Mouse (Mus musculus) forebrain, embryonic 11.5 days (tissue): ENCODE data around the gene Rmnd5a. TPM values are rescaled to one million over a fixed set of nuclear protein-coding genes. Genes with fewer than 3 reads are reported as not detected.
"Not testable (repeated sequence)": the region's sequence is repeated elsewhere in the genome, so short reads cannot be mapped to it uniquely, and the experiment has no call there.

Source experiments
- ATAC-seq: fragments of 200-750 bp; cut with Nextera tagmentation; replicated peaks from 2 replicates; pipeline ENCODE4 v1.8.0; 2017; ENCODE audit warnings: moderate TSS enrichment; ENCODE audit not compliant: low FRiP score
- DNase-seq: peaks from one replicate; pipeline ENCODE4 v3.0.0-alpha.2; 2017; ENCODE audit warnings: low spot score
- H3K27ac ChIP-seq: fragments of 300-500 bp; sonication (generic); 2 replicates; pipeline ENCODE4 v1.5.1; 2014; ENCODE audit warnings: low read depth, low read length
- H3K27me3 ChIP-seq: fragments of 300-500 bp; sonication (generic); 2 replicates; pipeline ENCODE4 v1.6.1; 2014; ENCODE audit warnings: mild to moderate bottlenecking, low read length, mixed read lengths; ENCODE audit not compliant: control insufficient read depth, insufficient read depth
- H3K36me3 ChIP-seq: fragments of 300-500 bp; sonication (generic); 2 replicates; pipeline ENCODE4 v1.6.1; 2014; ENCODE audit warnings: mild to moderate bottlenecking, low read length, moderate library complexity, mixed read lengths; ENCODE audit not compliant: control insufficient read depth, insufficient read depth
- H3K4me1 ChIP-seq: fragments of 300-500 bp; sonication (generic); replicated peaks from 2 replicates; pipeline ENCODE4 v1.6.1; 2014; ENCODE audit warnings: low read length, mixed read lengths; ENCODE audit not compliant: control insufficient read depth, insufficient read depth
- H3K4me2 ChIP-seq: fragments of 300-500 bp; sonication (generic); 2 replicates; pipeline ENCODE4 v1.6.1; 2014; ENCODE audit warnings: low read depth, mild to moderate bottlenecking, low read length, moderate library complexity, mixed read lengths; ENCODE audit not compliant: severe bottlenecking
- H3K4me3 ChIP-seq: fragments of 300-500 bp; sonication (generic); 2 replicates; pipeline ENCODE4 v1.5.1; 2014; ENCODE audit warnings: low read depth, low read length
- H3K9ac ChIP-seq: fragments of 300-500 bp; sonication (generic); 2 replicates; pipeline ENCODE4 v1.6.1; 2014; ENCODE audit warnings: low read length
- H3K9me3 ChIP-seq: fragments of 300-500 bp; sonication (generic); 2 replicates; pipeline ENCODE4 v1.6.1; 2016; ENCODE audit warnings: low read length, mixed read lengths; ENCODE audit not compliant: control insufficient read depth
- WGBS: fragments of 180-500 bp; shearing (Covaris S2); extraction: QIAGEN DNeasy Blood & Tissue Kit; methylation state at CpG from one replicate; pipeline ENCODE4 v1.1.7; 2014; 5-methylcytosine and 5-hydroxymethylcytosine counted together
- polyA plus RNA-seq: library from polyadenylated mRNA; unstranded; fragments of >200 nt; fragmentation: Nextera tagmentation; extraction: Ambion mirVana; gene quantifications from 2 replicates; pipeline ENCODE4 v1.2.1, GENCODE M21; 2014

Rmnd5a gene
- polyA plus RNA-seq, 1 experiment from 2014 or later, result 8.8 TPM

GRCm38 (mm10) chr6:71478816-71479568 lies 38.6 kb upstream of the Rmnd5a start:
- H3K4me2 ChIP-seq, DNase-seq, ATAC-seq, H3K4me3 ChIP-seq, H3K27me3 ChIP-seq, H3K36me3 ChIP-seq, H3K9me3 ChIP-seq, H3K27ac ChIP-seq, H3K9ac ChIP-seq, H3K4me1 ChIP-seq: not testable (repeated sequence)
- WGBS, result 95% methylated on average over 10 of the region's 10 CpGs

DNA sequence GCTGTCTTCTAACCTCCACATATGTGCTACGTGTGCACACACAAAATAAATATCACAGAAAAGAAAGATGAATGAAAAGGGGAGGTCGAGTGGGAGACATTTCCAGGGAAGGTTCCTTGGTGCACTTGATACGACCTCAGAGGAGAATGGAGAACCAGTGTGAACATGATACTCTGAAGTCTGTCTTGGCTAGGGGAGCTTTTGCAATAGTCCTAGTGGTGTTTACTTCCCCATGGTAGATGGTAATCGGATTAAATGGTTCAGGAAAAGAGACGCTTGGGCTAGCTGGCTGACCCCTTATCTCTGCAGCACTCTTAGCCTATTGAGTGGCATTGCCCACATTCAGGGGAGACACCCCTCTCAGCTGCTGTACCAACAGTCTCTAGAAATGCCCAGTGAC lies 36.3 kb upstream of the Rmnd5a start:
- Histone ChIP-seq H3K27ac (no peak overlapping the region), H3K4me3 (no peak overlapping the region), H3K4me1 (no peaks in the 10 kb centered on the region), H3K9me3 (no peaks in the 10 kb centered on the region), H3K27me3 (no peaks in the 10 kb centered on the region), H3K4me2 (no peak overlapping the region), H3K9ac (no peak overlapping the region), H3K36me3 (no peaks in the 10 kb centered on the region)
- 75% methylated on average over 5 of the region's 5 CpGs for WGBS
- DNase-seq (no peak), ATAC-seq (no peak)

DNA sequence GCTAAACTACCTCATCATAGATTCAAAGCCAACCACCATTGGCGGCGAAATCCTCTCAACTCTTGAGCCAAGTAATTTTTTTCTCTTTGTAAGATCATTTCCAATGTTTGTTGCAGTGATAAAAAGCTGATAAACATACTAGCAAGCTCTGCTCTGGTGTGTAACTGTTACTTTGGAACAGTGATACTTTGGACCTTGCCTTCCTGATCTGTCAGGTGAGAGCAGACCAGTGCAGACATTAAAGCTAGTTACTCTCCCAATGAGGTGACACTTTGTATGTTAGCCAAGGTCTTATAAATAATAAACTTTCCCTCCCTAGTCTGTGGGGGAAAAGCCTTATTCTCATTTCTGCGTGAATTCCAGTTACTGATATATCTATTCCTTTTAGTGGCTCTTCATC lies 35.2 kb upstream of the Rmnd5a start:
- 91% methylated on average over 3 of the region's 3 CpGs for WGBS
- no peak for ATAC-seq

GRCm38 (mm10) chr6:71472786-71473185 lies 32.3 kb upstream of the Rmnd5a start:
- Histone ChIP-seq H3K9me3 (no peaks in the 10 kb centered on the region), H3K36me3 (no peaks in the 10 kb centered on the region), H3K4me3 (no peak overlapping the region), H3K27me3 (no peaks in the 10 kb centered on the region), H3K4me2 (no peak overlapping the region), H3K9ac (no peak overlapping the region), H3K4me1 (no peaks in the 10 kb centered on the region), H3K27ac (no peak overlapping the region)
- 82% methylated on average over 1 of the region's 1 CpGs for WGBS
- ATAC-seq (no peak), DNase-seq (no peak)

More for the DNA sequence above, 35.2 kb upstream of the Rmnd5a start:
- no peak overlapping the region for H3K4me3 ChIP-seq
- no peak overlapping the region for H3K27ac ChIP-seq
- DNase-seq, result no peak
- H3K9me3 ChIP-seq, result no peaks in the 10 kb centered on the region
- H3K9ac ChIP-seq, result no peak overlapping the region
- no peaks in the 10 kb centered on the region for H3K4me1 ChIP-seq
- no peaks in the 10 kb centered on the region for H3K27me3 ChIP-seq
- no peak overlapping the region for H3K4me2 ChIP-seq
- H3K36me3 ChIP-seq, result no peaks in the 10 kb centered on the region

DNA sequence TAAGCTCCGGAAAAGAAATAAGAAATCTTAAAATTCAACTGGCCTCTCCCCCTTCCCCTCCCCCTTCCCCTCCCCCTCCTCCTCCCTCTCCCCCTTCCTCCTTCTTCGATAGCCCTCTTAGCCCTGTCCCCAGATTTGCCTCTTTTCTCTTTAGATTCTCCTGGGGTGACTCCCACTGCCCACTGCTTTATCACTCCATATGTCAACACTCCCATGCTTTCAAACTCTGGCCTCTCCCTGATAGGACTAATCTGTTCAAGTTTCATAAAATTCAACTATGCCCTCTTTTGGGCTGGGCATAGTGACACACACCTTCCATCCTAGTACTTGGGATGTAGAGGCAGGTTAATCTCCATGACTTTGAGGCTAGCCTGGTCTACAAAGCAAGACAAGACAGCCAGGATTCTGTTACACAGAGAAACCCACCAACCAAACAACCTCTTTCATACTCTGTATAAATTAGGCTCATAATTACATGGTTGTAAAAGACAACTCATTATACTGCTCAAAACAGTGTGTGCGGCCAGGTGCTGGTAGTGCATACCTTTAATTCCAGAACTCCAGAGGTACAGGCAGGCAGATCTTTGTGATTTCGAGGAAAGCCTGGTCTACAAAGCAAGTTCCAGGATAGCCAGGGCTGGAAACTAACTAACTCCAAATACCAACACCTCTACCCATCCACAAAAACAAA lies 31.5 kb upstream of the Rmnd5a start:
- Histone ChIP-seq H3K4me1 (no peaks in the 10 kb centered on the region), H3K4me2 (no peak overlapping the region), H3K4me3 (no peak overlapping the region), H3K27ac (no peak overlapping the region), H3K9ac (no peak overlapping the region), H3K27me3 (no peaks in the 10 kb centered on the region), H3K9me3 (no peaks in the 10 kb centered on the region), H3K36me3 (no peaks in the 10 kb centered on the region)
- DNase-seq (no peak), ATAC-seq (no peak)
- WGBS, result 80% methylated on average over 4 of the region's 4 CpGs

GRCm38 (mm10) chr6:71469291-71469690 lies 28.9 kb upstream of the Rmnd5a start:
- DNase-seq (no peak), ATAC-seq (no peak)
- Histone ChIP-seq H3K27me3 (no peaks in the 10 kb centered on the region), H3K9ac (no peak overlapping the region), H3K4me2 (no peak overlapping the region), H3K36me3 (no peaks in the 10 kb centered on the region), H3K4me3 (no peak overlapping the region), H3K27ac (no peak overlapping the region), H3K4me1 (no peaks in the 10 kb centered on the region), H3K9me3 (no peaks in the 10 kb centered on the region)
- WGBS, result 71% methylated on average over 3 of the region's 3 CpGs

DNA sequence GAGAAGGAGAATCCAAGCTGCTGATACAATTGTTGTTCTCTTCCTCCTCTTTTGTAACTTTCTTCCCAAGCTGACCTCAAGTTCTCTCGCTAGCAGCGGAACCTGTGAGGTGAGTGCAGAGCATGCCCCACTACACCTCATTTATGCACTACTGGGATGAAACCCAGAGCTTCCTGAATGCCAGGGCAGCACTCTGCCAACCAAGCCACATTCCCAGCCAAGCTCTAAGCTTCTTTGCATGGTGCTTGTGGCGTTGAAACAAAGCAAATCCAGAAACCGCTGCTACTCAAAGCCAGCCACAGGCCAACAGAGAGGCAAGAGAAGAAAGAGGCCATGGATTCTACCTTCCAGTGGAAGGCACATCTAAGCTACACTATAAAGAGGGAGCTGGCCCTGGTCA lies 27.3 kb upstream of the Rmnd5a start:
- no peaks in the 10 kb centered on the region for H3K36me3 ChIP-seq
- no peak overlapping the region for H3K9ac ChIP-seq
- H3K4me3 ChIP-seq, result no peak overlapping the region
- DNase-seq (no peak), ATAC-seq (no peak)
- H3K9me3 ChIP-seq, result no peaks in the 10 kb centered on the region
- no peaks in the 10 kb centered on the region for H3K4me1 ChIP-seq
- H3K27ac ChIP-seq, result no peak overlapping the region
- no peak overlapping the region for H3K4me2 ChIP-seq
- H3K27me3 ChIP-seq, result no peaks in the 10 kb centered on the region
- WGBS, result 75% methylated on average over 4 of the region's 4 CpGs

GRCm38 (mm10) chr6:71465146-71465545 lies 24.7 kb upstream of the Rmnd5a start:
- Histone ChIP-seq H3K36me3 (no peaks in the 10 kb centered on the region), H3K27ac (no peak overlapping the region), H3K9me3 (no peaks in the 10 kb centered on the region), H3K27me3 (no peaks in the 10 kb centered on the region), H3K4me2 (no peak overlapping the region), H3K4me1 (no peaks in the 10 kb centered on the region), H3K4me3 (no peak overlapping the region), H3K9ac (no peak overlapping the region)
- WGBS, result 84% methylated on average over 3 of the region's 3 CpGs
- ATAC-seq, result no peak
- DNase-seq, result no peak
